Mouse (Mus musculus): ENCODE data around the gene Lmo7. TPM values are rescaled to one million over a fixed set of nuclear protein-coding genes. Genes with fewer than 3 reads are reported as not detected.

The Lmo7 gene
- total RNA-seq, 1 experiment: 19.4 TPM

DNA sequence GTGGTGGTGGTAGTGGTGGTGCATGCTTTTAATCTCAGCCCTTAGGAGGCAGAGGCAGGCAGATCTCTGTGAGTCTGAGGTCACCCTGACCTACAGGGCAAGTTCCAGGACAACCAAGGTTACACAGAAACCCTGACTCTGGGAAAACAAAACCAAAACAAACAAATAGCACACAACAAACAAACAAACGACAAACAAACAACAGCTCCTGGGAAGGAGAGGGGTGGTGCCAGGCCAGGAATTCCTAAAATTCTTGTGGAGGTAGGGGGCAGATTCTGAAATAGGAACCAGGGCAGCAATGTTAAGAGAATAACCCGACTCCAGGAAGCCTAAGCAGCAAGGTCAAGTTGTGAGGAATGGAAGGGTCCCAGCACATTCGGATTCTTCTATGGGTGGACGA, 7.7 kb downstream of the Lmo7 start:
- Histone ChIP-seq H3K9me3 (ENCODE audit: control insufficient read depth, insufficient read depth, low read depth, low read length) (no peaks in the 10 kb centered on the region), H3K4me3 (ENCODE audit: insufficient read depth in 1 of 2, low read depth in 1 of 2, low read length in 2 of 2, poor library complexity in 1 of 2, severe bottlenecking in 1 of 2) (no peak overlapping the region), H3K9ac (ENCODE audit: insufficient read depth, low read depth, low read length, poor library complexity, severe bottlenecking) (no peak overlapping the region), H3K36me3 (ENCODE audit: control insufficient read depth, insufficient read depth, low read length, poor library complexity, severe bottlenecking) (no peaks in the 10 kb centered on the region), H3K27ac (ENCODE audit: insufficient read depth, low read depth, low read length, poor library complexity, severe bottlenecking) (no peak overlapping the region), H3K4me1 (ENCODE audit: control insufficient read depth in 2 of 2, insufficient read depth in 2 of 2, low read length in 2 of 2, poor library complexity in 1 of 2) (peaks cover 0 to 7% of the 10 kb centered on the region in 2 experiments; a peak in 2 of 4 replicates)
- TF ChIP-seq ZC3H11A (IDR thresholded peaks at IDR 0.05; ENCODE audit: borderline replicate concordance, low read depth, low read length) (no peak), CHD2 (IDR thresholded peaks at IDR 0.05; ENCODE audit: low read depth, low read length) (no peak), HCFC1 (IDR thresholded peaks at IDR 0.05; ENCODE audit: borderline replicate concordance, insufficient read depth, low read length) (no peak), MAFK (IDR thresholded peaks at IDR 0.05; ENCODE audit: insufficient read depth, low read depth, low read length) (no peak), ZNF384 (IDR thresholded peaks at IDR 0.05; ENCODE audit: low read depth, low read length) (no peak)
- no peak for DNase-seq (ENCODE audit: low read depth, low spot score)
- in situ Hi-C loops (cut with MboI; ENCODE audit: low sequenced_read_pairs in 2 of 2, unreplicated experiment in 2 of 2): no loop called here

DNA sequence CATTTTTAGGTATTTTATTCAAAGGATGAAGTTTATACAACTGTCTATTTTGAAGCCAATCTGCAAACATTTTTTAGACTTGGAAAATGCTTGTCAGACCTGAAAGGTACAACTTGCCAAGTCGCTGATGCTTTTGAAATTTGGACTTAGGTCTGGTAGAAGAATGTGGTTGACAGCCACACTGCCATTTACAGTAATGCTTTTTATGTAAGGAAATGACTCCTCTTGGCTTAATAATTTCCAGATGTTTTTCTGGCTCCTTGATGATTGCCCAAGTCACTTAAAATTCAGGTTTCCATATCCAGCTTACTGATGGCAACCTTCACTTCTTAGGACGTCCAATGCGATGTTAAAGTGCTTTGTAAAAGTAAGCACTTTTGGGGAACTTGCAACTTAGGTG, 16.9 kb downstream of the Lmo7 start:
- H3K9ac ChIP-seq (ENCODE audit: insufficient read depth, low read depth, low read length, poor library complexity, severe bottlenecking): no peak overlapping the region
- no peaks in the 10 kb centered on the region; the same call in 1 of the 2 replicates for H3K36me3 ChIP-seq (ENCODE audit: control insufficient read depth, insufficient read depth, low read length, poor library complexity, severe bottlenecking)
- DNase-seq (ENCODE audit: low read depth, low spot score): no peak
- no peak for TF ChIP-seq ZNF384 (IDR thresholded peaks at IDR 0.05; ENCODE audit: low read depth, low read length)
- TF ChIP-seq CHD2 (IDR thresholded peaks at IDR 0.05; ENCODE audit: low read depth, low read length): no peak
- no peak for TF ChIP-seq MAFK (IDR thresholded peaks at IDR 0.05; ENCODE audit: insufficient read depth, low read depth, low read length)
- no peak for TF ChIP-seq HCFC1 (IDR thresholded peaks at IDR 0.05; ENCODE audit: borderline replicate concordance, insufficient read depth, low read length)
- no peak for TF ChIP-seq ZC3H11A (IDR thresholded peaks at IDR 0.05; ENCODE audit: borderline replicate concordance, low read depth, low read length)
- no peak overlapping the region for H3K4me3 ChIP-seq (ENCODE audit: insufficient read depth in 1 of 2, low read depth in 1 of 2, low read length in 2 of 2, poor library complexity in 1 of 2, severe bottlenecking in 1 of 2)
- in situ Hi-C loops (cut with MboI; ENCODE audit: low sequenced_read_pairs in 2 of 2, unreplicated experiment in 2 of 2): no loop called here
- no peaks in the 10 kb centered on the region; a peak in 2 of 4 replicates for H3K4me1 ChIP-seq (ENCODE audit: control insufficient read depth in 2 of 2, insufficient read depth in 2 of 2, low read length in 2 of 2, poor library complexity in 1 of 2)
- no peaks in the 10 kb centered on the region for H3K9me3 ChIP-seq (ENCODE audit: control insufficient read depth, insufficient read depth, low read depth, low read length)
- no peak overlapping the region for H3K27ac ChIP-seq (ENCODE audit: insufficient read depth, low read depth, low read length, poor library complexity, severe bottlenecking)

DNA sequence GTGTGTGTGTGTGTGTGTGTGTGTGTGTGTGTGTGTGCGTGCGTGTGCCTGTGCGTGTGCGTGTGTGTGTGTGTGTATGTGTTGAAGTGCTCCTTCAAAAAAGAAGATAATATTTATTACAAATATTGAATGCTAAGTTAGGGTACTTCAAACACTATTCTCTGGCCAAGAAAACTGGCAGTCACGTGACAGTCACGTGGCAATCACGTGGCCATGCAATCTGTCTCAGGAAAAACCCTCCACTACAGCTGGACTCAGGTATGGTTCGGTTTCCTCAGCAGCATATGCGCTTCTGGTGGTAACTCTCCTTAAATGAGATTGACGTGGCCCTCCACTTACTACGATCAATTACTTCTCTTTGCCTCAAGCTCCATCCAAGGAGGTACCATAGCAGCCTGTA, 18.1 kb downstream of the Lmo7 start:
- Histone ChIP-seq H3K36me3 (ENCODE audit: control insufficient read depth, insufficient read depth, low read length, poor library complexity, severe bottlenecking) (no peaks in the 10 kb centered on the region; the same call in 1 of the 2 replicates), H3K9me3 (ENCODE audit: control insufficient read depth, insufficient read depth, low read depth, low read length) (no peaks in the 10 kb centered on the region), H3K4me3 (ENCODE audit: insufficient read depth in 1 of 2, low read depth in 1 of 2, low read length in 2 of 2, poor library complexity in 1 of 2, severe bottlenecking in 1 of 2) (no peak overlapping the region), H3K27ac (ENCODE audit: insufficient read depth, low read depth, low read length, poor library complexity, severe bottlenecking) (no peak overlapping the region), H3K9ac (ENCODE audit: insufficient read depth, low read depth, low read length, poor library complexity, severe bottlenecking) (no peak overlapping the region), H3K4me1 (ENCODE audit: control insufficient read depth in 2 of 2, insufficient read depth in 2 of 2, low read length in 2 of 2, poor library complexity in 1 of 2) (no peaks in the 10 kb centered on the region; a peak in 1 of 4 replicates)
- DNase-seq (ENCODE audit: low read depth, low spot score): no peak
- TF ChIP-seq ZNF384 (IDR thresholded peaks at IDR 0.05; ENCODE audit: low read depth, low read length) (no peak), ZC3H11A (IDR thresholded peaks at IDR 0.05; ENCODE audit: borderline replicate concordance, low read depth, low read length) (no peak), HCFC1 (IDR thresholded peaks at IDR 0.05; ENCODE audit: borderline replicate concordance, insufficient read depth, low read length) (no peak), CHD2 (IDR thresholded peaks at IDR 0.05; ENCODE audit: low read depth, low read length) (no peak), MAFK (IDR thresholded peaks at IDR 0.05; ENCODE audit: insufficient read depth, low read depth, low read length) (no peak)
- in situ Hi-C loops (cut with MboI; ENCODE audit: low sequenced_read_pairs in 2 of 2, unreplicated experiment in 2 of 2): no loop called here

DNA sequence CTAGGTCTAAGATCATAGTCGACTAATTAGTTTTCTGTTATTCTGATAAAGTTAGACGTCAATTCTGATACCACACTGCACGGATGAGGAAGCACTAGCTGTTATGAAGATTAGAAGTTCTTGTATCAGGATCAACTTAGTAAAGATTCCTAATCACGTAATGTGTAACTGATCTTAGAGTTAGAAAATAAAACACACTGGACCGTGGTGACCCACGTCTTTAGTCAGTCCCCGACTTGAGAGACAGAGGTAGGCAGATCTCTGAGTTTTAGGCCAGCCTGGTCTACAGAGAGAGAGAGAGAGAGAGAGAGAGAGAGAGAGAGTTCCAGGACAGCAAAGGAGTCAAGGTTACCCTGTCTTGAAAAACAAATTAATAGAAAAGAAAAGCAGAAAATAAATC, 18.7 kb downstream of the Lmo7 start:
- Histone ChIP-seq H3K9ac (ENCODE audit: insufficient read depth, low read depth, low read length, poor library complexity, severe bottlenecking) (no peak overlapping the region), H3K36me3 (ENCODE audit: control insufficient read depth, insufficient read depth, low read length, poor library complexity, severe bottlenecking) (no peaks in the 10 kb centered on the region), H3K9me3 (ENCODE audit: control insufficient read depth, insufficient read depth, low read depth, low read length) (no peaks in the 10 kb centered on the region), H3K4me1 (ENCODE audit: control insufficient read depth in 2 of 2, insufficient read depth in 2 of 2, low read length in 2 of 2, poor library complexity in 1 of 2) (no peaks in the 10 kb centered on the region), H3K4me3 (ENCODE audit: insufficient read depth in 1 of 2, low read depth in 1 of 2, low read length in 2 of 2, poor library complexity in 1 of 2, severe bottlenecking in 1 of 2) (no peak overlapping the region), H3K27ac (ENCODE audit: insufficient read depth, low read depth, low read length, poor library complexity, severe bottlenecking) (no peak overlapping the region)
- TF ChIP-seq ZNF384 (IDR thresholded peaks at IDR 0.05; ENCODE audit: low read depth, low read length) (no peak), HCFC1 (IDR thresholded peaks at IDR 0.05; ENCODE audit: borderline replicate concordance, insufficient read depth, low read length) (no peak), CHD2 (IDR thresholded peaks at IDR 0.05; ENCODE audit: low read depth, low read length) (no peak), MAFK (IDR thresholded peaks at IDR 0.05; ENCODE audit: insufficient read depth, low read depth, low read length) (no peak)
- in situ Hi-C loops (cut with MboI; ENCODE audit: low sequenced_read_pairs in 2 of 2, unreplicated experiment in 2 of 2): no loop called here
- DNase-seq (ENCODE audit: low read depth, low spot score): no peak

DNA sequence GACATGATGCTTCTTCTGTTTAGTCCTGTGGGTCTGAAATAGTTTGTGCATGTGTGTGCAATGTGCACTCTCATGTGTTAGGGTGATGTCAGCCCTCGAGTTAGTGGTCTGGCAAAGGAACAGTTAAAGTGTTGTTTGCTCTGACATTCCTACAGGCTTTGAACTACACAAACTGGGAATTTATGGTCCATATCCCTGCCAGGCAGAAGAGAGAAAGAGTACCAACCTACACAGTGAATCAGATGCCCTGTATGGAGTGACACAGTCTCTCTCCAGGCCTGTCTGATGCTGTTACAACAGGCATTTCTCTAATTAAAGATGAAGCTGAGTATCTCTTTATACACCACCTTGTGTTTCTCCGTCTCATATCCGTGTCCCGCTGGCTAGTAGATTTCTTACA, 21.2 kb downstream of the Lmo7 start:
- Histone ChIP-seq H3K9ac (ENCODE audit: insufficient read depth, low read depth, low read length, poor library complexity, severe bottlenecking) (no peak overlapping the region), H3K36me3 (ENCODE audit: control insufficient read depth, insufficient read depth, low read length, poor library complexity, severe bottlenecking) (no peaks in the 10 kb centered on the region), H3K9me3 (ENCODE audit: control insufficient read depth, insufficient read depth, low read depth, low read length) (no peaks in the 10 kb centered on the region), H3K27ac (ENCODE audit: insufficient read depth, low read depth, low read length, poor library complexity, severe bottlenecking) (no peak overlapping the region), H3K4me1 (ENCODE audit: control insufficient read depth in 2 of 2, insufficient read depth in 2 of 2, low read length in 2 of 2, poor library complexity in 1 of 2) (0 out of 4 replicates have a peak, but pooled peaks cover 0 to 1% of the 10 kb centered on the region in 2 experiments), H3K4me3 (ENCODE audit: insufficient read depth in 1 of 2, low read depth in 1 of 2, low read length in 2 of 2, poor library complexity in 1 of 2, severe bottlenecking in 1 of 2) (no peak overlapping the region)
- TF ChIP-seq ZNF384 (IDR thresholded peaks at IDR 0.05; ENCODE audit: low read depth, low read length) (no peak), ZC3H11A (IDR thresholded peaks at IDR 0.05; ENCODE audit: borderline replicate concordance, low read depth, low read length) (no peak), CHD2 (IDR thresholded peaks at IDR 0.05; ENCODE audit: low read depth, low read length) (no peak), MAFK (IDR thresholded peaks at IDR 0.05; ENCODE audit: insufficient read depth, low read depth, low read length) (no peak)
- DNase-seq (ENCODE audit: low read depth, low spot score): no peak
- in situ Hi-C loops (cut with MboI; ENCODE audit: low sequenced_read_pairs in 2 of 2, unreplicated experiment in 2 of 2): no loop called here
